Mouse (Mus musculus): ENCODE data around the gene Abcf2. TPM values are rescaled to one million over a fixed set of nuclear protein-coding genes. Genes with fewer than 3 reads are reported as not detected.
"Not testable (repeated sequence)": the region's sequence is repeated elsewhere in the genome, so short reads cannot be mapped to it uniquely, and the experiment has no call there.

Gene Abcf2
- polyA plus RNA-seq, 1 experiment from 2014 or later, result 117 TPM

- Histone ChIP-seq H3K4me1 (peaks cover 3% of the 10 kb centered on the region), H3K36me3 (ENCODE audit: poor library complexity, severe bottlenecking) (no peaks in the 10 kb centered on the region), H3K4me3 (no peak within 1 kb of the TSS), H3K4me2 (no peak within 1 kb of the TSS), H3K9ac (no peak within 1 kb of the TSS), H3K27me3 (no peaks in the 10 kb centered on the region), H3K27ac (no peak within 1 kb of the TSS), H3K9me3 (replicated peaks) (no peaks in the 10 kb centered on the region)
- 76% methylated on average over 2 of the region's 2 CpGs for WGBS
- no peak for ATAC-seq
Measured at GRCm38 (mm10) chr5:24556709-24557108, 20.6 kb downstream of the Abcf2 start, which contains the start of gene 4931409K22Rik. Gene 4931409K22Rik (minus strand): TSS chr5:24556809.

GRCm38 (mm10) chr5:24555335-24555734 is 21.9 kb downstream of the Abcf2 start:
- H3K27me3 ChIP-seq; H3K4me2 ChIP-seq; H3K27ac ChIP-seq; H3K9ac ChIP-seq; H3K36me3 ChIP-seq (ENCODE audit: poor library complexity, severe bottlenecking); H3K9me3 ChIP-seq (replicated peaks); H3K4me3 ChIP-seq; ATAC-seq: not testable (repeated sequence)
- H3K4me1 ChIP-seq, result peaks cover 16% of the 10 kb centered on the region
- WGBS, result 92% methylated on average over 7 of the region's 7 CpGs

DNA sequence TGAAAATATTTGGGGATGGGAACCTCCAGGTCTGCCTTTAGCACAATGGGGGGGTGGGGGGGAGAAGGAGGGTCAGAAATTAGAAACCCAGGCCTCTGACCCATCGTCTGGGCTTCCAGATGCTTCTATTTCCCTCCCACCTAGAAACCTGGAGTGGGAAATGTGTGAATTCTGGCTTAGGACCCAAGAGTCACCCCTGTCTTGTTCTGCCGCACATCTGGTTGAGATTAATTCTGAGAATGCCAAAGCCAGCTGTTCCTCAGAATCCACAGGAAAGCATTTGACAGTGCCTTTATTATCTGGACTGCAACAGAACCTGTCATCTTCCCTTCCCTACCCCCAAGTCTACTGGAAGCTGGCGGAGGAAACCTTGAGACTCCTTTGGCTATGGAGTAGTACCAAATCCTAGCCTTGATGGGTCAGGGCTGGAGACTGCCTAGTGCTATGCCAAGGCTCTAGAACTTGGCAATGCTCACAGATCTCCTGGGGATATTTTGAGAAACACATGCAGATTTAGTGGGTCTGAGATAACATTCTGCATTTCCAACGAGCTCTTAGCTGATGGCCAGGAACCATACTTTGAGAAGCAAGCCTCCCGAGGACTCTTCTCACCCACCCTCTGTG is 23.5 kb downstream of the Abcf2 start:
- Histone ChIP-seq H3K4me3 (no peak overlapping the region), H3K36me3 (ENCODE audit: poor library complexity, severe bottlenecking) (no peaks in the 10 kb centered on the region), H3K4me2 (no peak overlapping the region), H3K9ac (no peak overlapping the region), H3K9me3 (replicated peaks) (no peaks in the 10 kb centered on the region), H3K27me3 (no peaks in the 10 kb centered on the region), H3K4me1 (peaks cover 21% of the 10 kb centered on the region), H3K27ac (no peak overlapping the region)
- ATAC-seq, result no peak
- WGBS, result 81% methylated on average over 5 of the region's 5 CpGs

- 32% methylated on average over 2 of the region's 2 CpGs for WGBS
- Histone ChIP-seq H3K9ac (peak overlapping the region; percentile 37), H3K27me3 (no peaks in the 10 kb centered on the region), H3K27ac (peak overlapping the region; percentile 76), H3K4me3 (peak overlapping the region; percentile 6; the same call in 1 of the 2 replicates), H3K4me2 (peak overlapping the region; percentile 53), H3K4me1 (peaks cover 21% of the 10 kb centered on the region), H3K9me3 (replicated peaks) (no peaks in the 10 kb centered on the region), H3K36me3 (ENCODE audit: poor library complexity, severe bottlenecking) (no peaks in the 10 kb centered on the region)
- ATAC-seq, result no peak
Measured at GRCm38 (mm10) chr5:24551317-24551688, 26.0 kb downstream of the Abcf2 start.

GRCm38 (mm10) chr5:24550598-24551316 is 26.5 kb downstream of the Abcf2 start:
- Histone ChIP-seq H3K4me3 (peak overlapping the region; percentile 6; the same call in 1 of the 2 replicates), H3K9ac (peak overlapping the region; percentile 37), H3K27me3 (no peaks in the 10 kb centered on the region), H3K27ac (peak overlapping the region; percentile 76), H3K9me3 (replicated peaks) (no peaks in the 10 kb centered on the region), H3K4me2 (peak overlapping the region; percentile 53), H3K4me1 (peaks cover 21% of the 10 kb centered on the region), H3K36me3 (ENCODE audit: poor library complexity, severe bottlenecking) (no peaks in the 10 kb centered on the region)
- WGBS, result 20% methylated on average over 26 of the region's 26 CpGs
- peak; percentile 92 for ATAC-seq

GRCm38 (mm10) chr5:24542643-24543042 is 34.6 kb downstream of the Abcf2 start:
- no peak overlapping the region for H3K4me3 ChIP-seq
- H3K9me3 ChIP-seq (replicated peaks), result no peaks in the 10 kb centered on the region
- H3K36me3 ChIP-seq (ENCODE audit: poor library complexity, severe bottlenecking), result no peaks in the 10 kb centered on the region
- 79% methylated on average over 7 of the region's 7 CpGs for WGBS
- H3K4me1 ChIP-seq, result peaks cover 11% of the 10 kb centered on the region
- H3K27ac ChIP-seq, result no peak overlapping the region
- H3K4me2 ChIP-seq, result no peak overlapping the region
- no peak for ATAC-seq
- H3K9ac ChIP-seq, result no peak overlapping the region
- 0 out of 2 replicates have a peak, but pooled peaks cover under 1% of the 10 kb centered on the region for H3K27me3 ChIP-seq

GRCm38 (mm10) chr5:24541144-24541569 is 36.1 kb downstream of the Abcf2 start:
- 52% methylated on average over 6 of the region's 6 CpGs for WGBS
- no peak overlapping the region for H3K9ac ChIP-seq
- no peak overlapping the region for H3K4me2 ChIP-seq
- no peak for ATAC-seq
- H3K27ac ChIP-seq, result no peak overlapping the region
- H3K36me3 ChIP-seq (ENCODE audit: poor library complexity, severe bottlenecking), result no peaks in the 10 kb centered on the region
- H3K9me3 ChIP-seq (replicated peaks), result no peaks in the 10 kb centered on the region
- H3K4me3 ChIP-seq, result no peak overlapping the region
- H3K4me1 ChIP-seq, result peaks cover 23% of the 10 kb centered on the region
- 0 out of 2 replicates have a peak, but pooled peaks cover 3% of the 10 kb centered on the region for H3K27me3 ChIP-seq

DNA sequence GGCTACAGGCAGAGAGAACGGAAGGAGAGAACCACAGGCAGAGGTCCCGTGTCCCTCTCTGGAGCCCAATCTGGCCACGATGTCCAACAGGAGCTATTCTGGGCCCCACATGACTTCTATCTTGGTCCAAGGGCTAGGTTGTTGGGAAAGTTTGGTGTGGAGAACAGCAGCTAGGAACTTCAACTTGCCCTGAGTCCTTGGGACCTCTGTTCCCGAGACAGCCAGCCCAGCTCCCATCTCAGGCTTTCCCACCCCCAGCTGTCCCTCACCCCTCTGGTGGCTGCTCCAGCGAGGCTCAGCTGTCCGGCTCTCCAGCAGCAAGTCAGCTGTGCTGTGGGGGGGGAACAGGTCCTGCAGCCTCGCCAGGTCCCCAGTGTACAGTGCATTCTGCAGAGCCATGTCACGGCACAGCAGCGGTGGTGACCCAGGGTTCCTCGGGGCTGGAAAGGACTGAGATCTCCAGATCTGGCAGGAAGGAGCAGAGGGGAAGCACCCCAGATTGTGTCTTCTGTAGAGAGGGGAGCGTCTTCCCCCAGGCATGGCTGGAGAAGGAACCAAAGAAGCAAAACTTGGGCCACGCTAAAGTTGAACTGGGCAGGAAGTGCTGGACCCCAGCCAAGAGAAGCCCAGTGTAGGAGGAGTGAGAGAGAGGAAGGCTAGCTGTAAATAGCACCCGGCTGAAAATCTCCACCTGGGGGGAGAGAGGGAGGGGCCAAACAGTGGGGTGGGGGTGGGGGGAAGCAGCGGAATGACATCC is 36.7 kb downstream of the Abcf2 start, which contains the start of gene Asb10:
Gene Asb10 (minus strand): TSS at position 592 of the 757 bp plus-strand sequence.
- H3K4me1 ChIP-seq, result peaks cover 23% of the 10 kb centered on the region
- no peak within 1 kb of the TSS for H3K4me3 ChIP-seq
- H3K9me3 ChIP-seq (replicated peaks), result no peaks in the 10 kb centered on the region
- 51% methylated on average over 14 of the region's 14 CpGs for WGBS
- H3K36me3 ChIP-seq (ENCODE audit: poor library complexity, severe bottlenecking), result no peaks in the 10 kb centered on the region
- H3K27ac ChIP-seq, result no peak within 1 kb of the TSS
- H3K4me2 ChIP-seq, result no peak within 1 kb of the TSS
- no peak for ATAC-seq
- 0 out of 2 replicates have a peak, but pooled peaks cover 3% of the 10 kb centered on the region for H3K27me3 ChIP-seq
- H3K9ac ChIP-seq, result 0 out of 2 replicates have a peak within 1 kb of the TSS, but pooled peaks have one; percentile 5

GRCm38 (mm10) chr5:24539571-24540296 is 37.5 kb downstream of the Abcf2 start:
- no peak overlapping the region for H3K9ac ChIP-seq
- no peak for ATAC-seq
- H3K4me1 ChIP-seq, result peaks cover 23% of the 10 kb centered on the region
- H3K4me3 ChIP-seq, result no peak overlapping the region
- no peak overlapping the region for H3K27ac ChIP-seq
- no peaks in the 10 kb centered on the region for H3K9me3 ChIP-seq (replicated peaks)
- H3K27me3 ChIP-seq, result 0 out of 2 replicates have a peak, but pooled peaks cover 3% of the 10 kb centered on the region
- H3K4me2 ChIP-seq, result no peak overlapping the region
- no peaks in the 10 kb centered on the region for H3K36me3 ChIP-seq (ENCODE audit: poor library complexity, severe bottlenecking)
- WGBS, result 81% methylated on average over 22 of the region's 22 CpGs

DNA sequence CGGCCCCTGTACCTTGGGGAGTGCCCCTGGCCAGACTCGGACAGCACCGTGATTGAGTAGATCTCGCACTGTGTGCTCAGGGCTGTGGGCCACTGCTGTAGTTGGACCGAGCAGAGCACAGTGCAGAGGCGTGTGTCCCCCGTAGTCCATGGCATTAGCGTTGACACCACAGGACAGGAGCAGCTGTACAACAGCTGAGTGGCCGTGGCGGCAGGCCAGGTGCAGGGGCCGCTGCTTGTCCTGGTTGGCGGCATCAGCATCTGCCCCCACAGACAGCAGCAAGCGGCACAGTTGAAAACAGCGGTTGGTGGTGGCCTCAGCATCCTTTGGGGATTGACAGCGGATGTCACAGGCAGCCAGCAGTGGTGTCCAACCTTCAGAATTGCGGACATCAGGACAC is 39.6 kb downstream of the Abcf2 start:
- peaks cover 23% of the 10 kb centered on the region for H3K4me1 ChIP-seq
- H3K4me3 ChIP-seq, result no peak overlapping the region
- WGBS, result 70% methylated on average over 16 of the region's 16 CpGs
- no peaks in the 10 kb centered on the region for H3K36me3 ChIP-seq (ENCODE audit: poor library complexity, severe bottlenecking)
- 0 out of 2 replicates have a peak, but pooled peaks cover 10% of the 10 kb centered on the region for H3K27me3 ChIP-seq
- no peaks in the 10 kb centered on the region for H3K9me3 ChIP-seq (replicated peaks)
- no peak for ATAC-seq
- H3K9ac ChIP-seq, result no peak overlapping the region
- H3K4me2 ChIP-seq, result no peak overlapping the region
- H3K27ac ChIP-seq, result no peak overlapping the region

DNA sequence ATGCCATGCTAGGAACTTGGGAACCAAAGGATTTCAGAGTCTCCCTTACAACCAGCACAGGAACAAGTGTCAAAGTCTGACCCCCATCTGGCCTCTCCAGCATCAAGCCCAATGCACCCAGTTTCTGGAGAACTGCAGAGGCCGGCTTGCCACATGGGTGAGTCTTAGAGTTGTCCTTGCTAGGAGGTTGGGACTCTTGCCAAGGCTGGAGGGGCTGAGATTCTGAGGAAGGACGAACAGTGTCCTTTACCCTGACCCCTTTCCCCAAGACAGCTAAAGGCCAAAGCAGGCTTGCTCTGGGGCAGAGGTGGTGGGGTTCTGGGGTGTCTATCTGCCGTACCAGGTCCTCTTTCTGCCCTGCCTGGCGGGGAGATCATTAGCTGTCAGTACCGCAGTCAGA is 40.8 kb downstream of the Abcf2 start:
- Histone ChIP-seq H3K9ac (no peak overlapping the region), H3K36me3 (ENCODE audit: poor library complexity, severe bottlenecking) (no peaks in the 10 kb centered on the region), H3K4me3 (no peak overlapping the region), H3K27me3 (peaks cover 17% of the 10 kb centered on the region; the same call in 1 of the 2 replicates), H3K27ac (no peak overlapping the region), H3K4me2 (no peak overlapping the region), H3K9me3 (replicated peaks) (no peaks in the 10 kb centered on the region), H3K4me1 (peaks cover 23% of the 10 kb centered on the region)
- ATAC-seq, result no peak
- 45% methylated on average over 5 of the region's 5 CpGs for WGBS

All from forebrain, embryonic 13.5 days (tissue).